Mouse (Mus musculus) skeletal muscle tissue, adult 2 months (tissue): ENCODE results near the gene Serpina3k.
"Not testable (repeated sequence)": the region's sequence is repeated elsewhere in the genome, so short reads cannot be mapped to it uniquely, and the experiment has no call there.

Experiments used
- DNase-seq: peaks from one replicate; pipeline ENCODE4 v3.0.0-alpha.2; 2012; ENCODE audit warnings: low read depth, low spot score

Serpina3k gene

GRCm38 (mm10) chr12:104338226-104338625 is at the start of gene Serpina3k, which contains the start of gene Serpina3m:
TSS of gene Serpina3k (plus strand) at chr12:104338486.
TSS of gene Serpina3m (plus strand) at chr12:104338486.
- DNase-seq: not testable (repeated sequence)

GRCm38 (mm10) chr12:104289872-104290271 is 48.4 kb upstream of the Serpina3k start:
- DNase-seq: no peak

GRCm38 (mm10) chr12:104293963-104294362 is 44.3 kb upstream of the Serpina3k start:
- DNase-seq: no peak

GRCm38 (mm10) chr12:104298049-104298448 is 40.2 kb upstream of the Serpina3k start:
- DNase-seq: no peak

- DNase-seq: no peak
Observed at GRCm38 (mm10) chr12:104305991-104306390, 32.3 kb upstream of the Serpina3k start.

- no peak for DNase-seq
Observed at GRCm38 (mm10) chr12:104314253-104314652, 24.0 kb upstream of the Serpina3k start, which contains the start of gene Serpina3j. TSS of gene Serpina3j (plus strand) at chr12:104314553.

- DNase-seq: no peak
Observed at GRCm38 (mm10) chr12:104322454-104322853, 15.8 kb upstream of the Serpina3k start.

- no peak for DNase-seq
Observed at GRCm38 (mm10) chr12:104331701-104332100, 6.6 kb upstream of the Serpina3k start.

- DNase-seq: not testable (repeated sequence)
Observed at GRCm38 (mm10) chr12:104336873-104337272, 1.4 kb upstream of the Serpina3k start.

GRCm38 (mm10) chr12:104338705-104339104 is 419 bp downstream of the Serpina3k start:
- no peak for DNase-seq

- not testable (repeated sequence) for DNase-seq
Observed at GRCm38 (mm10) chr12:104342489-104342888, 4.2 kb downstream of the Serpina3k start.

- DNase-seq: no peak
Observed at GRCm38 (mm10) chr12:104345181-104345580, 6.9 kb downstream of the Serpina3k start.

- DNase-seq: no peak
Observed at GRCm38 (mm10) chr12:104345707-104346106, 7.4 kb downstream of the Serpina3k start.

- no peak for DNase-seq
Observed at GRCm38 (mm10) chr12:104347091-104347490, 8.8 kb downstream of the Serpina3k start.

- not testable (repeated sequence) for DNase-seq
Observed at GRCm38 (mm10) chr12:104351812-104352211, 13.5 kb downstream of the Serpina3k start.

GRCm38 (mm10) chr12:104356006-104356405 is 17.7 kb downstream of the Serpina3k start:
- DNase-seq: no peak

- no peak for DNase-seq
Observed at GRCm38 (mm10) chr12:104369986-104370385, 31.7 kb downstream of the Serpina3k start.

- DNase-seq: not testable (repeated sequence)
Observed at GRCm38 (mm10) chr12:104377179-104377578, 38.9 kb downstream of the Serpina3k start.

- not testable (repeated sequence) for DNase-seq
Observed at GRCm38 (mm10) chr12:104378351-104378750, 40.1 kb downstream of the Serpina3k start.

GRCm38 (mm10) chr12:104378815-104379214 is 40.5 kb downstream of the Serpina3k start:
- DNase-seq: not testable (repeated sequence)

- no peak for DNase-seq
Observed at GRCm38 (mm10) chr12:104379856-104380255, 41.6 kb downstream of the Serpina3k start.

GRCm38 (mm10) chr12:104381071-104381604 is 42.9 kb downstream of the Serpina3k start:
- not testable (repeated sequence) for DNase-seq

GRCm38 (mm10) chr12:104385987-104386386 is 47.7 kb downstream of the Serpina3k start:
- DNase-seq: not testable (repeated sequence)

GRCm38 (mm10) chr12:104386878-104387277 is 48.6 kb downstream of the Serpina3k start:
- not testable (repeated sequence) for DNase-seq
